Mouse (Mus musculus): ENCODE results near the gene Krtcap2. TPM values are rescaled to one million over a fixed set of nuclear protein-coding genes. Genes with fewer than 3 reads are reported as not detected.

Gene Krtcap2
- polyA plus RNA-seq, 1 experiment, result not detected

DNA sequence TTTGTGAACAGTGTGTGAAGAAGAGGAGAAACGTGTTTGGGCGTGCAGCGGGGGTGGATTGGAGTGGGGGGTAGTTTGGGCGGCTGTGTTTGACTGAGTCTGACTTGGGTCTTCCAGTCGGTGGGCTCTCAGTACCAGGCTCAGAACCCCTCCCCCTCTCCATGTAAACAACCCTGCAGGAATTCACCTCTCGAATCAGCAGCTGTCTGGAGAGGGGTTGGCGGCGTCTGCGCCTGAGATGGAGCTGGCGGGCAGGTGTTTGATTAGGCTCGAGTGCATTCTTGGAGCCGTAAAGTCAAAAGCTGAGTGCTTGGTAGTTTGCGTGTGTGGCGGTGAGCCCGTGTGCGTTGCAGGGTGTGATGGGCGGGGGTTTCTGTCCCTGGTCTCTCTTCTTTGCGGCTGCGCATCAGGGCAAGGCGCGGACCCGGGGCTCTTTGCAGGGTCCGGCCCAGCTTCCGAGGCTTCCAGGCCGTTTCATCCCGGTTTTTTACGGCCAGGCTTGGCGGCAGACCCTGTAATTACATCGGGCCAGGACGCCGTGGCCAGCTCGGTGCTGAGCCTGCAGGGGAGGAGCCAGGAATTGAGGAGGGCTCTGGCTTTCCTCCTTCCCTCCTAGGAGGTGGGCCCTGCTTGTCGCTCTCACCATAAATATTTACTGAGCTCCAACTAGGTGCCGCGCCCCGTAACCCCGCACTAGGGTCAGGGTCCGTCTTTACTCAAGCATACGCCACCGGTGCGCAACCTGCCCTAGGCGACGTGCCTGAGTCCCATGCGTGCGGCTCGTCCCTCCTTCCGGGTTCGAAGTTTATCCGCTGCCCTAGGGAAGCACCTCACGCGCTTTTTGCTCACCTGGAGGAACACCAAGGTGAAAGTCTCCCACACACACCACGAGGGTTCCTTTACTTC lies 35.1 kb downstream of the Krtcap2 start, which contains the start of gene Efna1:
Efna1 (minus strand) TSS at position 537 of the 906 bp plus-strand sequence.
- 3% methylated on average over 52 of the region's 52 CpGs for WGBS
- Histone ChIP-seq H3K27ac (ENCODE audit: insufficient read depth, low read depth, low read length) (no peak within 1 kb of the TSS), H3K4me1 (ENCODE audit: control insufficient read depth, insufficient read depth, low read length) (peaks cover 28% of the 10 kb centered on the region), H3K4me3 (ENCODE audit: insufficient read depth, low read depth, low read length) (peak within 1 kb of the TSS; percentile 49)
- TF ChIP-seq POLR2A (IDR thresholded peaks at IDR 0.05; ENCODE audit: insufficient read depth, low read depth, low read length) (no peak), CTCF (IDR thresholded peaks at IDR 0.05; ENCODE audit: insufficient read depth, low read depth, low read length) (no peak)

DNA sequence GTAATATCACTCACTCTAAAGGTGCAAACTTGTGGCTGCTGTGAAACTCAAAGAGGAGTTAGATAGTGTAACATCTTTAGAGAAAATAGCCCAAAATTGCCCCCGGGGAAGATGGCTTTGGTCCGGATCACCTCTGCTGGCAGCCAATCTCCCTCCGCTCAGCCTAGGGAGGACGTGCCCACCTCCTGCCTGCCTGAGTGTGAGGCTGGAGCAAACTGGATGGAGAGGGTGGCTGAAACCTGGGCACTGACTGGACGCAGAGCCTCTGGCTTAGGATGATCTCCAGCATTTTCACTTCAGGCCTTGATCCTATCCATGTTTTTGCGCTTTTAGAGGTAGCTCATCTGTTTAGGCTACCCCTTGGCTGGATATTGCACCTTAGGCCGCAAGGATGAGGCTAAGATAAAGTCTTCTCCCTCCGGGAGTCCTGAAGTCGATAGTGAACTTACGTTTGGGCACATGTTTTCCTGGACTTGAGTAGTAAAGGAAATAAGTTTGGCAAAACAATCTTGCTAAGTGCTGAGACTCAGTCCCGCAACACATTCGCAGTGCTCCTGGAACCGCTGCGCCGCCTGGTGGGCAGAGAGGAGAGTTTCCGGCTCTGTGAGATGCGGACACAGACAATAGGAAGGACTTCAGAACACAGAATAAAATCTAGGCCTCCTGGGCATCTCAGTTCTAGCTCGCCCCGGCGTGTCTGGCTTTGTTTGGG lies 36.0 kb downstream of the Krtcap2 start:
- Histone ChIP-seq H3K27ac (ENCODE audit: insufficient read depth, low read depth, low read length) (no peak overlapping the region), H3K4me3 (ENCODE audit: insufficient read depth, low read depth, low read length) (no peak overlapping the region)
- WGBS, result 19% methylated on average over 20 of the region's 20 CpGs

DNA sequence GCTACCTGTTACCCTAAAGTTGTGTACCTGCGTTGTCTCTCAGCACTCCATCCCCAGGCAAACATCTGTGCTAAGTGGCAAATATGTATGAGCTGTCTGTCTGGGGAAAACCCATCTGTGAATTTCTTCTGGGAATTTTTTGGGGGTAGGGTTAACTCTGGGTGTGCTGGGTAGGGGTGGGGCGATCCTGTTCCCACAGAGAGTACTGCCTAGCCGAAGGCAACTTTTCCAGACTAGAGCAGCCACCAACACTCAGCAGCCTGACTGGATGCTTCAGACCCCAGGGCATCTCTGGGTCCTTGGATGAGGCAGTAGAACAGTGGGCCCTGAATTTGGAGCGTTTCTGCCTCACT lies 36.5 kb downstream of the Krtcap2 start:
- no peak overlapping the region for H3K27ac ChIP-seq (ENCODE audit: insufficient read depth, low read depth, low read length)
- TF ChIP-seq POLR2A (IDR thresholded peaks at IDR 0.05; ENCODE audit: insufficient read depth, low read depth, low read length) (no peak), CTCF (IDR thresholded peaks at IDR 0.05; ENCODE audit: insufficient read depth, low read depth, low read length) (no peak)
- whole genome bisulfite sequencing, result 23% methylated on average over 4 of the region's 4 CpGs
- no peak overlapping the region for H3K4me3 ChIP-seq (ENCODE audit: insufficient read depth, low read depth, low read length)
- H3K4me1 ChIP-seq (ENCODE audit: control insufficient read depth, insufficient read depth, low read length), result peaks cover 24% of the 10 kb centered on the region

More for the DNA sequence above, 36.0 kb downstream of the Krtcap2 start:
- H3K4me1 ChIP-seq (ENCODE audit: control insufficient read depth, insufficient read depth, low read length), result peaks cover 28% of the 10 kb centered on the region
- TF ChIP-seq POLR2A (IDR thresholded peaks at IDR 0.05; ENCODE audit: insufficient read depth, low read depth, low read length) (no peak), CTCF (IDR thresholded peaks at IDR 0.05; ENCODE audit: insufficient read depth, low read depth, low read length) (peak; percentile 81)

DNA sequence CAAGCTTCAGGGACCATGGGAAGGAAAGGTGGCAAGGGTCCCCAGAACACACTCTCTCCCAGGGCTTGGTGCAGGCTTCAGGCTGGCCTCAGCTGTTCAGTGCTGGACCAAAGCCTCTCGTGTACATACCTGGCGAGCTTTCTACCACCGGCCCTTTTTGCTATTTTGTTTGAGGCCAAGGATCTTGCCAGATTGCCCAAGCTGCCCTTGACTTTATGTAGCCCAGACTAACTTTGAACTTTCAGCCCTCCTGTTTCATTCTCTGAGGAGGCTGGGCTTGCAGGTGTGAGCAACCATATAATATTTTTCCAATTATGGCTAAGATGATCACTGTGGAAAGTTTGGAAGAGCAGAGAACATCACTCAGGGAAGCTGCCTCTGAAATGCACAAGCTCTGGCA lies 38.5 kb downstream of the Krtcap2 start:
- Histone ChIP-seq H3K4me1 (ENCODE audit: control insufficient read depth, insufficient read depth, low read length) (peaks cover 21% of the 10 kb centered on the region), H3K4me3 (ENCODE audit: insufficient read depth, low read depth, low read length) (no peak overlapping the region), H3K27ac (ENCODE audit: insufficient read depth, low read depth, low read length) (no peak overlapping the region)
- WGBS, result 91% methylated on average over 3 of the region's 3 CpGs
- TF ChIP-seq POLR2A (IDR thresholded peaks at IDR 0.05; ENCODE audit: insufficient read depth, low read depth, low read length) (no peak), CTCF (IDR thresholded peaks at IDR 0.05; ENCODE audit: insufficient read depth, low read depth, low read length) (no peak)

DNA sequence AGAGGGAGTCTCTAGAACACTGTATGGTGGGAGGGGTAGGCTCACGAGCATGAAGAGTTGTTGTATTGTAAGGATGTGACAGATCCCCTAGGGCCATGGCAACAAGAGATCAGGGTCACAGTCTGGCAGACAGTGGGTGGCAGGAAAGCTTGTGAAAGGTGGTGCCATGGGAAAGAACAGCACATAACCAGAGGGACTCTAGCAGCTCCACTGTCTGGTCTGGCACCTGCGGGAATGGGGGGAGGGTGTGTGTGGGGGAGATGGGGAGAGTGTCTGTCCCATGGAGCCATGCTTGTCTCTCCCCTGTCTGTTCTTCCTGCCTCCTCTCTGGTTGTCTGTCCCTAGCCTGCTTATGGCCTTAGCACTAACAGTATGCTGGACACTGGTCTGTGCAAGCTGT lies 39.8 kb downstream of the Krtcap2 start:
- Histone ChIP-seq H3K4me3 (ENCODE audit: insufficient read depth, low read depth, low read length) (no peak overlapping the region), H3K4me1 (ENCODE audit: control insufficient read depth, insufficient read depth, low read length) (peaks cover 13% of the 10 kb centered on the region), H3K27ac (ENCODE audit: insufficient read depth, low read depth, low read length) (no peak overlapping the region)
- TF ChIP-seq CTCF (IDR thresholded peaks at IDR 0.05; ENCODE audit: insufficient read depth, low read depth, low read length) (no peak), POLR2A (IDR thresholded peaks at IDR 0.05; ENCODE audit: insufficient read depth, low read depth, low read length) (no peak)
- 50% methylated on average over 2 of the region's 2 CpGs for WGBS

DNA sequence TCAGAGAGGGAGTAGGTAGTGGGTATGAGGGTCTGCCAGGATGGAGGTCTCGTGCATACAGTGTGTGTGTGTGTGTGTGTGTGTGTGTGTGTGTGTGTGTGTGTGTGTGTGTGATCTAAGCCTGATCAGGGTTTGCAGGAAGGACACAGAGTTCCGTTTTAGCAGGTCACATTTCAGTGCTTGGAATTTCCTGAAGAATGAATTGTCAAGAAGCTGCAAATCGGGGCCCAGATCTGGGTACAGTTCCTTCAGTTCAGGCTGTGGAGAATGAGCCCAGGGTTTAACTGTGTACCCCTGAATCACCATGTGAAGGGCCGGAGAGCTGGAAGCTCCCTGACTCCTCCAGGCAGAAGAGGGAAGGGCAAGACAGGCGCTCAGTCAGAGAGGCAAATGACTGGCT lies 41.5 kb downstream of the Krtcap2 start:
- Histone ChIP-seq H3K4me1 (ENCODE audit: control insufficient read depth, insufficient read depth, low read length) (peaks cover 4% of the 10 kb centered on the region; the same call in 1 of the 2 replicates), H3K27ac (ENCODE audit: insufficient read depth, low read depth, low read length) (no peak overlapping the region), H3K4me3 (ENCODE audit: insufficient read depth, low read depth, low read length) (no peak overlapping the region)
- no peak for TF ChIP-seq POLR2A (IDR thresholded peaks at IDR 0.05; ENCODE audit: insufficient read depth, low read depth, low read length)
- TF ChIP-seq CTCF (IDR thresholded peaks at IDR 0.05; ENCODE audit: insufficient read depth, low read depth, low read length), result no peak
- 81% methylated on average over 5 of the region's 5 CpGs for WGBS

DNA sequence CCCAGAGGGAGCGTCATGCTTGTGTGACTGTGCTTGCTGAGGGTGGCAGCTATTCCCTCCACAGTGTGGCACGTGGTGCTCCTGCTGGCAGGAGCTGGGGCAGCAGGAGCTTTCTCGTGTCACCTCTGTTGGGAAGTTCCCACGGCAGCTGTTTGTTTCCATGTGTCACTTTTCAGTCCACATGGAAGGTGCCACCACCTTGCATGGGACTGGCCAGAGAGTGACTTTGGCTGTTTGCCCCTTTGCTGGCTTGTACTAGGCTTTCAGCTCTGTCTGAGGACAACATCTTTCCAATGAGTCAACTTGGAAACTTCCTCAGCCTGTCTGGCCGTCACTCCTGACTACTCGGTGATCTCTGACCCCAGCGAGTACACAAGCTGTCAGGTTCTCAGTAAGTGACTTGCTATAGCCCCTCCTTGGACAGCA lies 42.8 kb downstream of the Krtcap2 start:
- no peak for TF ChIP-seq CTCF (IDR thresholded peaks at IDR 0.05; ENCODE audit: insufficient read depth, low read depth, low read length)
- no peak for TF ChIP-seq POLR2A (IDR thresholded peaks at IDR 0.05; ENCODE audit: insufficient read depth, low read depth, low read length)
- H3K4me1 ChIP-seq (ENCODE audit: control insufficient read depth, insufficient read depth, low read length), result peaks cover 4% of the 10 kb centered on the region; the same call in 1 of the 2 replicates
- 40% methylated on average over 7 of the region's 7 CpGs for WGBS
- no peak overlapping the region for H3K4me3 ChIP-seq (ENCODE audit: insufficient read depth, low read depth, low read length)
- H3K27ac ChIP-seq (ENCODE audit: insufficient read depth, low read depth, low read length), result no peak overlapping the region

DNA sequence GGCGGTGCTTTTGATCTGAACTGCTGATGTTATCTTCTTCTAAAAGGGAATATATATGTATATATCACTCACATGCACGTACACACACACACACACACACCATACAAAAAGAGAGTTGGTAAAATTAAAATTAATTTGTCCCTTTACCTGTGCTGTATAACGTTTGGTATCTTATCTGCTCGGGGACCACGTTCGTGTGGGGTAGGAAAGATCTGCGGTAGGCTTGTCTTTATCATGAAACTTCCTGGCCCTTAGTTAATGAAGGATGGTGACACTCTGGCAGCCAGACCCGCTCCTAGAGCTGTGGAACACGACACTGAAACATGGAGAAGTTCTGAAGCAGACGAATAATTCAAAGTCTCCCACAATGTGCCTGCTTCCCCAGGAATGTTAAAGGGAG lies 46.1 kb downstream of the Krtcap2 start:
- Histone ChIP-seq H3K27ac (ENCODE audit: insufficient read depth, low read depth, low read length) (no peak overlapping the region), H3K4me1 (ENCODE audit: control insufficient read depth, insufficient read depth, low read length) (peaks cover 12% of the 10 kb centered on the region), H3K4me3 (ENCODE audit: insufficient read depth, low read depth, low read length) (no peak overlapping the region)
- TF ChIP-seq CTCF (IDR thresholded peaks at IDR 0.05; ENCODE audit: insufficient read depth, low read depth, low read length), result no peak
- TF ChIP-seq POLR2A (IDR thresholded peaks at IDR 0.05; ENCODE audit: insufficient read depth, low read depth, low read length), result no peak
- WGBS, result 82% methylated on average over 10 of the region's 10 CpGs

DNA sequence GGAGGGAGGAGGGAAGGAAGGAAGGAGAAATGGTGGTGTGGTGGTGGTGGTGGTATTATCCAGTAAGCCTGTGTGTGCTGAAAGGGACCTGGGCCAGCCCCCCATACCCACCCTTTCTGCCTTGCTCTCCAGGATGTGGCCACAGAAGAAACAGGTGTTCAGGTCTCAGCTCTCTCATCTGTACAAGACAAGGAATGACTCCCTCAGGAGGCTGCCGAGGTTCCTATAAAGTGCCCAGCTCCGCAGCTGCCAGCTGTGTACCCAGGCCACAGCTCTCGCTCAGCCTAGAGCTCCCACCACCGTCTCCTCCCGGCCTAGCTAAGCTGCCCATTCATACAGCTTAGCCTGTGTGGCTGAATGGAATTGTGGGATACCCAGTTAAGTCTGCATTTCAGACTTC lies 46.5 kb downstream of the Krtcap2 start:
- Histone ChIP-seq H3K4me3 (ENCODE audit: insufficient read depth, low read depth, low read length) (no peak overlapping the region), H3K27ac (ENCODE audit: insufficient read depth, low read depth, low read length) (no peak overlapping the region), H3K4me1 (ENCODE audit: control insufficient read depth, insufficient read depth, low read length) (peaks cover 14% of the 10 kb centered on the region)
- TF ChIP-seq CTCF (IDR thresholded peaks at IDR 0.05; ENCODE audit: insufficient read depth, low read depth, low read length) (no peak), POLR2A (IDR thresholded peaks at IDR 0.05; ENCODE audit: insufficient read depth, low read depth, low read length) (no peak)
- WGBS, result 68% methylated on average over 5 of the region's 5 CpGs
